Mouse (Mus musculus): ENCODE results near the gene Chl1. TPM values are rescaled to one million over a fixed set of nuclear protein-coding genes. Genes with fewer than 3 reads are reported as not detected.
A peak's percentile ranks its signal among the peaks of the same experiment; 100 is the strongest.

Chl1 gene
- total and polyA plus RNA-seq, 2 experiments from 2014 or later = 3.2 TPM; not detected in 1

DNA sequence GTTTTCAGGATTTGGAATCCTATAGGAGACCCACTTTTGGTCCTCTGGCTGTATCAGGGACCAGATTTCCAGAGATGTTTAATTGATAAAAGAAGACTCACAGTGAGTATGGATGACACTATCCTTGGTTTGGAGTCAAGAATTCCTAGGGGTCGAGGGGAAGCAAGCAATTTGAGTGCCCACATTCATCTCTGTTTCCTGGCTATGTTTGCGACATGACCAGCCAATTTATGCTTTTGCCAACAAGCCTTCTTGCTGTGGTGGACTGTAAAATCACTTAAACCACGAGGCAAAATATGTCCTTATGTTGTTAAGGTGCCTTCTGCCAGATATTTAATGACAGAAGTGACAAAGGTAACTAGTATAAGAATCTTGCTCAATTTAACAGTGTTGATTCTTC lies 6.3 kb upstream of the Chl1 start:
- WGBS = 43% methylated on average over 3 of the region's 3 CpGs
- DNase-seq (ENCODE audit: low spot score) = no peak

GRCm38 (mm10) chr6:103507751-103508575 lies 2.4 kb upstream of the Chl1 start:
- ATAC-seq (ENCODE audit: insufficient read depth, low read depth) (no peak), DNase-seq (ENCODE audit: low spot score) (no peak)
- 60% methylated on average over 3 of the region's 3 CpGs for WGBS
- TF ChIP-seq EP300 (IDR thresholded peaks at IDR 0.05; ENCODE audit: low read depth) = no peak
- no peak for TF ChIP-seq CTCF (IDR thresholded peaks at IDR 0.05; ENCODE audit: low read depth)
- no peaks in the 10 kb centered on the region for H3K36me3 ChIP-seq (replicated peaks; ENCODE audit: control insufficient read depth, insufficient read depth, low read length)
- no peak overlapping the region for H3K4me2 ChIP-seq (ENCODE audit: low read depth, low read length)
- H3K4me3 ChIP-seq (ENCODE audit: low read depth, low read length) = no peak overlapping the region
- H3K4me1 ChIP-seq (ENCODE audit: control insufficient read depth, insufficient read depth) = no peaks in the 10 kb centered on the region
- no peaks in the 10 kb centered on the region for H3K9me3 ChIP-seq (replicated peaks; ENCODE audit: control insufficient read depth, low read length)
- peaks cover 35% of the 10 kb centered on the region for H3K27me3 ChIP-seq (ENCODE audit: control insufficient read depth, insufficient read depth, low read length)
- no peak overlapping the region for H3K27ac ChIP-seq (ENCODE audit: low read depth)
- H3K9ac ChIP-seq (replicated peaks; ENCODE audit: low read depth, low read length) = no peak overlapping the region

More for the DNA sequence above, 6.3 kb upstream of the Chl1 start:
- Histone ChIP-seq H3K9ac (replicated peaks; ENCODE audit: low read depth, low read length) (no peak overlapping the region), H3K4me2 (ENCODE audit: low read depth, low read length) (no peak overlapping the region), H3K4me1 (ENCODE audit: control insufficient read depth, insufficient read depth) (no peaks in the 10 kb centered on the region), H3K27me3 (ENCODE audit: control insufficient read depth, insufficient read depth, low read length) (no peaks in the 10 kb centered on the region), H3K9me3 (replicated peaks; ENCODE audit: control insufficient read depth, low read length) (no peaks in the 10 kb centered on the region), H3K36me3 (replicated peaks; ENCODE audit: control insufficient read depth, insufficient read depth, low read length) (no peaks in the 10 kb centered on the region), H3K4me3 (ENCODE audit: low read depth, low read length) (no peak overlapping the region), H3K27ac (ENCODE audit: low read depth) (no peak overlapping the region)
- ATAC-seq (ENCODE audit: insufficient read depth, low read depth) = no peak
- TF ChIP-seq CTCF (IDR thresholded peaks at IDR 0.05; ENCODE audit: low read depth) = no peak

DNA sequence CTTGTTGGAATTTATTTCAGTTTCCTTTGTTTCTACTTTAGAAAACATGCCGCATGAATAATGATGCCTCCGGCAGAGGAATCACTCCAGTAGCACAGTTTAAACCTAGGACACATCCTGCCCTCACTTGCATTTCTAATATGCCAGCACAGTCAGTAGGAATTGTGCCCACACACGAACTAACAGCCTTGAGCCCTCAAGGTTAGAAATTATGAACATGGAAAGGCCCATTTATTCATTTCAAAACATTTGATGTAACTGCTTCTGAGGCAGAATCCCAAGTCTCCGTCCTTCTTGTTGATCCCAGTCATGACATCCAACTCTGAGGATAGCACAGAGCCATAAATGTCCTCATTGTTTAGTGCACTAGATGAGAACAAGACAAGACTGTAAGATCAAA lies 790 bp upstream of the Chl1 start:
- 63% methylated on average over 4 of the region's 4 CpGs for WGBS
- DNase-seq (ENCODE audit: low spot score) (no peak), ATAC-seq (ENCODE audit: insufficient read depth, low read depth) (no peak)
- no peak overlapping the region for H3K9ac ChIP-seq (replicated peaks; ENCODE audit: low read depth, low read length)
- TF ChIP-seq CTCF (IDR thresholded peaks at IDR 0.05; ENCODE audit: low read depth) (no peak), EP300 (IDR thresholded peaks at IDR 0.05; ENCODE audit: low read depth) (no peak)
- H3K36me3 ChIP-seq (replicated peaks; ENCODE audit: control insufficient read depth, insufficient read depth, low read length) = no peaks in the 10 kb centered on the region
- H3K27ac ChIP-seq (ENCODE audit: low read depth) = no peak overlapping the region
- H3K4me3 ChIP-seq (ENCODE audit: low read depth, low read length) = no peak overlapping the region
- no peaks in the 10 kb centered on the region for H3K4me1 ChIP-seq (ENCODE audit: control insufficient read depth, insufficient read depth)
- H3K9me3 ChIP-seq (replicated peaks; ENCODE audit: control insufficient read depth, low read length) = no peaks in the 10 kb centered on the region
- peaks cover 39% of the 10 kb centered on the region for H3K27me3 ChIP-seq (ENCODE audit: control insufficient read depth, insufficient read depth, low read length)
- no peak overlapping the region for H3K4me2 ChIP-seq (ENCODE audit: low read depth, low read length)

- peak overlapping the region; percentile 30 for H3K4me3 ChIP-seq (ENCODE audit: low read depth, low read length)
- peaks cover 39% of the 10 kb centered on the region for H3K27me3 ChIP-seq (ENCODE audit: control insufficient read depth, insufficient read depth, low read length)
- H3K9ac ChIP-seq (replicated peaks; ENCODE audit: low read depth, low read length) = no peak overlapping the region
- TF ChIP-seq CTCF (IDR thresholded peaks at IDR 0.05; ENCODE audit: low read depth) = no peak
- TF ChIP-seq EP300 (IDR thresholded peaks at IDR 0.05; ENCODE audit: low read depth) = no peak
- WGBS = 9% methylated on average over 18 of the region's 18 CpGs
- peak overlapping the region; percentile 54 for H3K4me2 ChIP-seq (ENCODE audit: low read depth, low read length)
- H3K36me3 ChIP-seq (replicated peaks; ENCODE audit: control insufficient read depth, insufficient read depth, low read length) = no peaks in the 10 kb centered on the region
- ATAC-seq (ENCODE audit: insufficient read depth, low read depth) (no peak), DNase-seq (ENCODE audit: low spot score) (no peak)
- H3K4me1 ChIP-seq (ENCODE audit: control insufficient read depth, insufficient read depth) = no peaks in the 10 kb centered on the region
- H3K27ac ChIP-seq (ENCODE audit: low read depth) = no peak overlapping the region
- no peaks in the 10 kb centered on the region for H3K9me3 ChIP-seq (replicated peaks; ENCODE audit: control insufficient read depth, low read length)
Measured at GRCm38 (mm10) chr6:103511290-103511971, 1.0 kb downstream of the Chl1 start.

- WGBS = 3% methylated on average over 29 of the region's 29 CpGs
- H3K27ac ChIP-seq (ENCODE audit: low read depth) = no peak overlapping the region
- H3K9ac ChIP-seq (replicated peaks; ENCODE audit: low read depth, low read length) = no peak overlapping the region
- peaks cover 39% of the 10 kb centered on the region for H3K27me3 ChIP-seq (ENCODE audit: control insufficient read depth, insufficient read depth, low read length)
- no peaks in the 10 kb centered on the region for H3K36me3 ChIP-seq (replicated peaks; ENCODE audit: control insufficient read depth, insufficient read depth, low read length)
- DNase-seq (ENCODE audit: low spot score) (no peak), ATAC-seq (ENCODE audit: insufficient read depth, low read depth) (no peak)
- TF ChIP-seq EP300 (IDR thresholded peaks at IDR 0.05; ENCODE audit: low read depth) (no peak), CTCF (IDR thresholded peaks at IDR 0.05; ENCODE audit: low read depth) (no peak)
- peak overlapping the region; percentile 54 for H3K4me2 ChIP-seq (ENCODE audit: low read depth, low read length)
- peak overlapping the region; percentile 30 for H3K4me3 ChIP-seq (ENCODE audit: low read depth, low read length)
- H3K9me3 ChIP-seq (replicated peaks; ENCODE audit: control insufficient read depth, low read length) = no peaks in the 10 kb centered on the region
- H3K4me1 ChIP-seq (ENCODE audit: control insufficient read depth, insufficient read depth) = no peaks in the 10 kb centered on the region
Measured at GRCm38 (mm10) chr6:103511972-103512565, 1.7 kb downstream of the Chl1 start.
